Mouse (Mus musculus): ENCODE measurements around the gene Gadl1. TPM values are rescaled to one million over a fixed set of nuclear protein-coding genes. Genes with fewer than 3 reads are reported as not detected.
"Not testable (repeated sequence)": the region's sequence is repeated elsewhere in the genome, so short reads cannot be mapped to it uniquely, and the experiment has no call there.

The Gadl1 gene
- polyA plus RNA-seq, 1 experiment from 2014 or later = 0.53 TPM

DNA sequence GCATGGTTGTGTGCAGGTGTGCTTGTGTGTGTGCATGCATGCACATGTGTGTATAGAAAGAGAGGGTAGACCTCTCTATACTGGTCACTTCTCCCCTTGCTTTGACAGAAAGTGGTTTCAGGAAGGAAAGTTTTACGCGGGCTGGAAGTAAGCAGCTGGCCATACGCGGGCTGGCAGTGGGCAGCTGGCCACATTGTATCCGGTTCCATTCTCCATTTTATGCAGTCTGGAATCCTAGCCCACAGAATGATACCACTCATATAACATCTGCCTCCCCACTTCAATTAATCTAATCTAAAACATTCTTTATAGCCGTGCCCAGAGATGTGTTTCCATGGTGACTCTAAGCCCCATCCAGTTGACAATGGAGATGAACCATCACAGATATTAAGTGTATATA is 129.0 kb downstream of the Gadl1 start:
- ATAC-seq (ENCODE audit: low read depth) = no peak
- no peak overlapping the region for H3K9ac ChIP-seq
- WGBS = 76% methylated on average over 6 of the region's 6 CpGs

DNA sequence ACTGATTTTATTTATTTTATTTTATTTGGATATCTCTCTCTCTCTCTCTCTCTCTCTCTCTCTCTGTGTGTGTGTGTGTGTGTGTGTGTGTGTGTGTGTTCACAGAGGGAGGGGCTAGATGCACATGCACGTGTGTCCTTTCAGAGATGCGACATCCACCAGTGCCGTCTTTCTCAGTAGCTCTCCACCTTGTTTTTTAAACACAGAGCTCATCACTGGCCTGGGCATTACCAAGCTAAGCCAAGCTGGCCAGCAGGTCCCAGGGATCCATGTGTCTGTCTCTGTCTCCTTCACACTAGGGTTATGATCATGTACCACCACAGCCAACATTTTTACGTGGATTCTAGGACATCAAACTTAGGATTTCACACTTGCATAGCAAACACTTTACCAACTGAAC is 130.7 kb downstream of the Gadl1 start:
- H3K4me3 ChIP-seq = no peak overlapping the region
- WGBS = 87% methylated on average over 4 of the region's 4 CpGs

More for the DNA sequence above, 129.0 kb downstream of the Gadl1 start:
- Histone ChIP-seq H3K4me3 (no peak overlapping the region), H3K27ac (replicated peaks) (no peak overlapping the region), H3K4me2 (no peak overlapping the region), H3K27me3 (no peaks in the 10 kb centered on the region), H3K9me3 (no peaks in the 10 kb centered on the region), H3K36me3 (no peaks in the 10 kb centered on the region), H3K4me1 (replicated peaks) (peaks cover 6% of the 10 kb centered on the region; the same call in 1 of the 2 replicates)

DNA sequence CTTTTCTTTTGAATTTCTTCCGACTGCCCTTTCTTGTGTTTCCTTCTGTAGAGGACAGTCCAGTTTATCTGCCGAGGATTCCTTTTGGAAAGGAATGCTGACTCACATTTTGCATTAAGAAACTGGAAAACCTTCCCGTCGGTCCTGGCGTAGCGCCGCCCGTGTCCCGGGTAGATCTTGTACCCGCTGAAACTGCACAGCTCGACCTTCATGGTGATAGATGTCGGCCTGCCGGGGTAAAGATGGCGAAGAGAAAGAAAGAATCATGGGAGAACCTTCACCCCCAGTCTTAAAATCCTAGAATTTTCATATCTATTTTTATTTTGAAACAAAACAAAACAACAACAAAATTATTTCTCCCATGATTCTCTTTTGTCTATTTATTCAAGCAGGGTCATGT is 131.6 kb downstream of the Gadl1 start:
- 93% methylated on average over 14 of the region's 14 CpGs for WGBS
- not testable (repeated sequence) for H3K4me2 ChIP-seq; H3K9ac ChIP-seq; H3K36me3 ChIP-seq; H3K4me1 ChIP-seq (replicated peaks); H3K27me3 ChIP-seq; H3K9me3 ChIP-seq; H3K27ac ChIP-seq (replicated peaks); ATAC-seq (ENCODE audit: low read depth); H3K4me3 ChIP-seq

More for the DNA sequence above, 130.7 kb downstream of the Gadl1 start:
- H3K9ac ChIP-seq = no peak overlapping the region
- H3K27ac ChIP-seq (replicated peaks) = no peak overlapping the region
- no peaks in the 10 kb centered on the region for H3K27me3 ChIP-seq
- H3K4me1 ChIP-seq (replicated peaks) = peaks cover 6% of the 10 kb centered on the region; the same call in 1 of the 2 replicates
- no peaks in the 10 kb centered on the region for H3K9me3 ChIP-seq
- H3K36me3 ChIP-seq = no peaks in the 10 kb centered on the region
- H3K4me2 ChIP-seq = no peak overlapping the region
- no peak for ATAC-seq (ENCODE audit: low read depth)

DNA sequence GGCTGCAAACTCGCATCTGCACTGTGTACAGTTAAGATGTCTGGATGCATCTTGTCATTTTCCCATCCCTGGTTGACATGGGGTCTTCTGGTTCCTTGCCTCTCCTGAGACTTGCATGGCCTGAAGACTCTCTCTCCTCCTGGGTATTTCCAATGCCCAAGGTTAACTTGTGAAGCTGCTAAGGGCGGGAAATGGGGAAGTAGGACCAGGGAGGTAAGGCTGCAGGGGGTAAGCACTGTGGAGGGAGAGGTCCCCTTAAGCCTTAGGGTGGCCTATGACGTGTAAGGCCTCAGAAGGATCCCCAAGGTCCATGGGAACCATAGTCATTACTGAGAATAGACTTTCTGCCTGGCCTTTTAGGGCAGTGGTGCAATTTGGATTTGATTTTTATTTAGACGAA is 132.1 kb downstream of the Gadl1 start:
- Histone ChIP-seq H3K9me3 (no peaks in the 10 kb centered on the region), H3K27me3 (no peaks in the 10 kb centered on the region), H3K36me3 (no peaks in the 10 kb centered on the region), H3K4me3 (no peak overlapping the region), H3K4me1 (replicated peaks) (peaks cover 6% of the 10 kb centered on the region; the same call in 1 of the 2 replicates), H3K9ac (no peak overlapping the region), H3K27ac (replicated peaks) (no peak overlapping the region), H3K4me2 (no peak overlapping the region)
- peak; percentile 59; the same call in 1 of the 2 replicates for ATAC-seq (ENCODE audit: low read depth)
- 71% methylated on average over 4 of the region's 4 CpGs for WGBS

DNA sequence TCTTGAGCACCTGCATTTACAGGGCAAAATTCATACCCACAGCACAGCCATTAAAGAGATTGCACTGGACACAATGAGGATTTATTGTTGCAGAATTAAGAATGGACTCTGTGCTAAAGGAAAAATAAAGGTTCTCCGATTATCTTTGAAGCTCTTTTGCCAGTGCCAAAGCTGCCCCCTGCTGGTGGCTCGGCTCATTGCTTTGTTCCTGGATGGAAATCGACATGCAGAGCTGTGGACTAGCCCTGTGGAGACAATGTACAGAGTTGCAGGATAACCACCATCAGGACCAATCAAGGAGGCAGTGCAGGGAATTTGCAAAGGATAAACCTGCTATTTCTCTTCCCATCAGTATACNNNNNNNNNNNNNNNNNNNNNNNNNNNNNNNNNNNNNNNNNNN is 132.5 kb downstream of the Gadl1 start:
- no peak overlapping the region for H3K27ac ChIP-seq (replicated peaks)

DNA sequence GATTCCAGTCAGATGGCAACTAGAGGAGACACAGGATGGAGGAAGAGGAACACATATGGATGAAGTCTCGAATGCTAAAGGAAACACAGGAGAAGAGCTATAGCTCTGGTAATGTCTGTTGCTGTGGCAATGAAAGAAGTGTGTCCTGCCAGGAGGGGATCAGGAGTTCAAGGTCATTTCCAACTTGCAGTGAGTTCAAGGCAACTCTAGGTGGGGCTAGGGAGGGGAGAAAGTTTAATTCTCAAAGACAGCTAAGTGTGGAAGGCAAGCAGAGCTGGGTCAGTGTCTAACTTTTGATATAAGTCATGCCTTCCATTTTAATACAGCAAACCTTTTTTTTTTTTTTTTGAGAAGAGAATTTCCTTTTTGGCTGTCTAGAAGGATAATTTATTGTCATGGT is 140.7 kb downstream of the Gadl1 start:
- no peaks in the 10 kb centered on the region for H3K4me1 ChIP-seq (replicated peaks)
- no peaks in the 10 kb centered on the region for H3K36me3 ChIP-seq
- H3K9ac ChIP-seq = no peak overlapping the region
- 86% methylated on average over 1 of the region's 1 CpGs for WGBS
- no peaks in the 10 kb centered on the region for H3K27me3 ChIP-seq
- H3K4me3 ChIP-seq = no peak overlapping the region
- no peaks in the 10 kb centered on the region for H3K9me3 ChIP-seq
- no peak overlapping the region for H3K27ac ChIP-seq (replicated peaks)
- ATAC-seq (ENCODE audit: low read depth) = no peak
- H3K4me2 ChIP-seq = no peak overlapping the region

More for the DNA sequence above, 132.5 kb downstream of the Gadl1 start:
- peak; percentile 47; the same call in 1 of the 2 replicates for ATAC-seq (ENCODE audit: low read depth)
- Histone ChIP-seq H3K9me3 (no peaks in the 10 kb centered on the region), H3K4me1 (replicated peaks) (peaks cover 6% of the 10 kb centered on the region; the same call in 1 of the 2 replicates), H3K4me3 (no peak overlapping the region), H3K4me2 (no peak overlapping the region), H3K9ac (no peak overlapping the region), H3K36me3 (no peaks in the 10 kb centered on the region), H3K27me3 (no peaks in the 10 kb centered on the region)
- 12% methylated on average over 3 of the region's 3 CpGs for WGBS

DNA sequence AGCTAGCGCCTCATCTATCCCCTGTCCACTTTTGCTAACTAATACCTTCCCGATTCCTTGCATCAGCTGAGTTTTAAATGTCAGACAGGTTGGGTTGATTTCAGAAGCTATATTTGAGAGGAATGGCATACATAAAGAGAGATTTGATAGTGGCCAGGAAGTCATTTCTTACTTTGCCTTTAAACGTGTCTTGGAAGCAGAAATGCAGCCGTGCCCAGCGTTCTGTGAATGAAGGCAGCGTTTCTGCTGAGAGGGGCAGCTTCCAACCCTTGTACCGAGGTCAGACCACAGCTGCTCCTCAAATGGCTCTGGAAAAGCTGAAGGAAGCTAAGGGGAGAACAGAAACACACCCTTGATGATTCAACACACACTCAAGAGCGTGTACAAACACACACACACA is 144.7 kb downstream of the Gadl1 start:
- no peaks in the 10 kb centered on the region for H3K27me3 ChIP-seq
- no peak overlapping the region for H3K4me2 ChIP-seq
- H3K4me3 ChIP-seq = no peak overlapping the region
- no peak for ATAC-seq (ENCODE audit: low read depth)
- no peaks in the 10 kb centered on the region for H3K36me3 ChIP-seq
- no peak overlapping the region for H3K27ac ChIP-seq (replicated peaks)
- H3K9me3 ChIP-seq = no peaks in the 10 kb centered on the region
- WGBS = 74% methylated on average over 8 of the region's 8 CpGs
- 0 out of 2 replicates have a peak, but pooled peaks cover 1% of the 10 kb centered on the region for H3K4me1 ChIP-seq (replicated peaks)
- no peak overlapping the region for H3K9ac ChIP-seq

DNA sequence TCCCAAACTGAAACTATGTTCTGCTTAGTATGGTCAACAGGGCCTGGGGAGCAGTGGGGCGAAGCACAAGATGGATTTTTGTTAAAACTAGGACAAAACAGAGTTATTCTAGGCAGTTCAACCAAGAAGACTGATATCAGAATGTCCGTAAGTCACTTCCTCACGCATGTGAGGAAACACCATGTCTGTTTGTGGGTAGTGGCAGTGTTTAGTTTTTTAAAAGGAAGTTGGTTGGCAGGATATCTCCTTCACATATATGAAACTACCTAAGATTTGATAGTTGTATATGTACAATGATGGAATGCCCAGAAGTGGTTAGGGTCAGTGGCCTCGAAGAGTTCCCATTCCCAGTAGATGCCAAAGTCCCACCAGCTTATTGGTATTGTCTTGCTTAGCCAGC is 149.2 kb downstream of the Gadl1 start:
- H3K4me1 ChIP-seq (replicated peaks) = 0 out of 2 replicates have a peak, but pooled peaks cover 5% of the 10 kb centered on the region
- no peak overlapping the region for H3K9ac ChIP-seq
- H3K4me3 ChIP-seq = no peak overlapping the region
- no peak overlapping the region for H3K27ac ChIP-seq (replicated peaks)
- H3K9me3 ChIP-seq = no peaks in the 10 kb centered on the region
- 91% methylated on average over 4 of the region's 4 CpGs for WGBS
- no peak overlapping the region for H3K4me2 ChIP-seq
- no peak for ATAC-seq (ENCODE audit: low read depth)
- H3K36me3 ChIP-seq = no peaks in the 10 kb centered on the region
- no peaks in the 10 kb centered on the region for H3K27me3 ChIP-seq

DNA sequence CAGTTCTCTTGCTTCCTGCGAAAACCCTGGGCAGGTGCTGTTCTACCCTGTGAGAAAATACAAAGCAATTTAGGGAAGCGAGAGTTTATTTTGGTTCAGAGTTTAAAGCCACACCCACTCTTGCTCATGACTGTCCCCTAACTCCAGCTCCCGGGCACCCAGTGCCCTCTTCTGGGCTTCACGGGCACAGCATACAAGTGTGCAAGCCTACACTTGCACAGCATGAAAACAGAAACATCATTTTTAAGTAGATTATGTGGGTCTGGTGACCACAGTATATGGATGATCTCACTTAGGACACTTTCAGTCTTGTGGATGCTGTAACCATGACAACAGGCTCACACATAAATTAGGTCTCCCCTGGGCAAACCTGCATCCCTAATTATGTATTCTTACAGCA is 149.9 kb downstream of the Gadl1 start:
- H3K4me2 ChIP-seq = no peak overlapping the region
- H3K4me1 ChIP-seq (replicated peaks) = 0 out of 2 replicates have a peak, but pooled peaks cover 5% of the 10 kb centered on the region
- H3K36me3 ChIP-seq = no peaks in the 10 kb centered on the region
- no peak overlapping the region for H3K9ac ChIP-seq
- 64% methylated on average over 4 of the region's 4 CpGs for WGBS
- H3K9me3 ChIP-seq = no peaks in the 10 kb centered on the region
- no peak for ATAC-seq (ENCODE audit: low read depth)
- no peak overlapping the region for H3K27ac ChIP-seq (replicated peaks)
- no peaks in the 10 kb centered on the region for H3K27me3 ChIP-seq
- no peak overlapping the region for H3K4me3 ChIP-seq

DNA sequence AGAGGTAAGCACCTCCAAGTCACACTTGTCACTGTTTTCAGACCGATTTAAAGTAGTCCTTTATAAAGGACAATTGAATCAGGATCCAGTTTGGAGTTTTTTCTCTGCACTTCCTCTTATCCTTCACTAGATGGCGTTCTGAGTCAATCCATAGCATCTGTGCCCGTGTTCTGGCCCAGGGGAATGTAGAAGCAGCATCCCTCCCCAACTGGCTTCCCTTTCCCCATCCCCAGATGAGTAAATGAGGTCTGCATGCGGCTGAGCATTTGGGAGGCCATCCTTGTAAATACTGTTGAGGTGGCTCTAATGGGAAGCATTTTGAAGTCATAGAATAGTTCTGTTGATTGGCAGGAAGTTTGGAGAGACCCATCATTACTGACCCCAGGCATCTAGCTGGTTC is 151.4 kb downstream of the Gadl1 start:
- H3K9me3 ChIP-seq = no peaks in the 10 kb centered on the region
- H3K27ac ChIP-seq (replicated peaks) = no peak overlapping the region
- 16% methylated on average over 4 of the region's 4 CpGs for WGBS
- H3K9ac ChIP-seq = no peak overlapping the region
- no peak for ATAC-seq (ENCODE audit: low read depth)
- H3K36me3 ChIP-seq = no peaks in the 10 kb centered on the region
- H3K27me3 ChIP-seq = no peaks in the 10 kb centered on the region
- 0 out of 2 replicates have a peak, but pooled peaks cover 5% of the 10 kb centered on the region for H3K4me1 ChIP-seq (replicated peaks)
- H3K4me3 ChIP-seq = no peak overlapping the region
- no peak overlapping the region for H3K4me2 ChIP-seq

DNA sequence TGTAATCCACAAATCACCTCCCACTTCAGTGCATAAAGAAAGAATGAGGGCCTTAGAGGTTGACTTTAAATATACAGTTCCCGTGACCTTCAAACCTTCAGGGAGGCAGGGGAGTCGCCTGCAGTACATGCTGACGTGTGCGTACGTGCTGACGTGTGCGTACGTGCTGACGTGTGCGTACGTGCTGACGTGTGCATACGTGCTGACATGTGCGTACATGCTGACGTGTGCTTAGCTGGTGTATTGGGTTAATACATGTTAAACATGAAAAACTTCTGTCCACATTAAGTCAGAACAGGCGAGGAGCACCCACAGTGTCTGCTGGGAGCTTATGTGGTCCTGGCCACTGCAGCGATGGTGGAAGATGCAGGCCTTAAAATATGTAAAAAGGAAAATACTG is 155.5 kb downstream of the Gadl1 start:
- WGBS = 94% methylated on average over 17 of the region's 17 CpGs
- no peaks in the 10 kb centered on the region for H3K27me3 ChIP-seq
- H3K4me3 ChIP-seq = no peak overlapping the region
- no peak for ATAC-seq (ENCODE audit: low read depth)
- H3K4me1 ChIP-seq (replicated peaks) = no peaks in the 10 kb centered on the region
- H3K4me2 ChIP-seq = no peak overlapping the region
- no peak overlapping the region for H3K9ac ChIP-seq
- H3K27ac ChIP-seq (replicated peaks) = no peak overlapping the region
- H3K36me3 ChIP-seq = no peaks in the 10 kb centered on the region
- H3K9me3 ChIP-seq = no peaks in the 10 kb centered on the region

DNA sequence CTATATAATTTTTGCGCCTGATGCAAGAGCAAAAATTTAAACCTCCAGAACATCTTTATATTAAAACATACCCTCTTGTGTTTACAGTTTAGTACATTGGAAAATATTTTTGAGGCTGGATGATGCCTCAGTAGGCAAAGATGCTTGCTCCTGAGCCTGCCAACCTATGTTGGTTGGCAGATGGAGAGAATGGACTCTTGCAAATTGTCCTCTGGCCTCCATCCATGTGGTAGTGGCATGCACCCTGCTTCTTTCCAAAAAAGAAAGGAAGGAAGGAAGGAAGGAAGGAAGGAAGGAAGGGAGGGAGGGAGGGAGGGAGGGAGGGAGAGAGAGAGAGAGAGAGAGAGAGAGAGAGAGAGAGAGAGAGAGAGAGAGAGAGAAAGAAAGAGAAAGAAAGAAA is 162.3 kb downstream of the Gadl1 start:
- H3K27ac ChIP-seq (replicated peaks); H3K9me3 ChIP-seq; H3K4me1 ChIP-seq (replicated peaks); H3K4me3 ChIP-seq; H3K27me3 ChIP-seq; ATAC-seq (ENCODE audit: low read depth); H3K9ac ChIP-seq; H3K4me2 ChIP-seq; H3K36me3 ChIP-seq: not testable (repeated sequence)
- WGBS = 100% methylated on average over 1 of the region's 1 CpGs

DNA sequence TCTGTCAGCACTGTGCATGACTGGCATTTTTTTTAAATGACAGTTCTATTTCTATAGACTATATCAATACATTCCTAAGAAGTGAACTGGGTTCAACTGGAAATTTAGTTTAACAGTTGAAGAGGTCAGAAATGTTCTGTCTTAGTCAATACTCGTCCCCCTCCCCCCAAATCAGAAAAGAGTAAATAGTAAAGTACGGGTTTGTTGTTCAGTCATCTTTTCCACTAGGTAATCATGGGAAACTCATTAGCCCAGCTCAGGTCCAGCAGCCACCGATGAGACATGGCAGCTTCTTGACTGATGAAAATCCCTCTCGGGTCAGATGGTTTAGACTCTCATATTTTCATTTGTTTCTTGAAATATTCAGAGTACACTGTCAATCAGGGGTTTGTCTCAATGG is 166.9 kb downstream of the Gadl1 start:
- Histone ChIP-seq H3K36me3 (no peaks in the 10 kb centered on the region), H3K4me3 (no peak overlapping the region), H3K4me1 (replicated peaks) (peaks cover under 1% of the 10 kb centered on the region; the same call in 1 of the 2 replicates), H3K4me2 (no peak overlapping the region), H3K9ac (no peak overlapping the region), H3K27ac (replicated peaks) (no peak overlapping the region), H3K27me3 (no peaks in the 10 kb centered on the region), H3K9me3 (no peaks in the 10 kb centered on the region)
- no peak for ATAC-seq (ENCODE audit: low read depth)
- WGBS = 81% methylated on average over 4 of the region's 4 CpGs

Data from neural tube, embryonic 13.5 days (tissue).